38 mouse cellular contexts compared by ENCODE assay signal in the genomic region with DNA sequence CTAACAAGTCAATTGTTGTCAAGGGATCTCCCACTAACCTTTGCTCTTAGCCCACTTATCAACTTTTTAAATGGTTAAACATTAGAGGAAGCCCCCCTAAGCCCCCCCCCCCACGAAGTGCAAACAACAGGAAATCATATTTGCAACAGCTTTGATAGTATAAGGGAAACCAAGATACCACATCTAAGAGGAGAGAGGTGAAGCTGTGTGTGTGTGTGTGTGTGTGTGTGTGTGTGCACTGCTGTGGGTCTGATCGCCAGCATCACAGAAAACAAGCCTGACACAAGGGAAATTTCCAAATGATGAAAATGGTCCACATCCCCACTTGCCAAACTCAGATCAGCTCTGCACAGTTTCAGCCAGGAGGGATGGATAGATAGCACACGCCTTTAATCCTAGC. TPM values are rescaled to one million over a fixed set of nuclear protein-coding genes. Genes with fewer than 3 reads are reported as not detected.
DNase-seq lines count a peak whose midpoint lies in the region; ATAC-seq and TF ChIP-seq lines count a peak whose summit lies in the region.
"Had no signal": no experiment of that assay in that cellular context is flagged by ENCODE, and none has a peak within 500 bp of the region (broad histone marks: within the 10 kb centered on the region; RNA-seq: fewer than 3 reads in every experiment).

No protein-coding gene starts in this region.

- ATAC-seq in activated CD4-positive, CD25-positive, alpha-beta regulatory T cell, adult 4 months = peak; percentile 70
- ATAC-seq: Patski had no signal

- H3K27me3 ChIP-seq in thymus, adult 2 months (ENCODE audit: control insufficient read depth, insufficient read depth, low read length) = no peaks in the 10 kb centered on the region
- H3K27me3 ChIP-seq: embryonic facial prominence, embryonic 15.5 days; forebrain, embryonic 12.5 days; hindbrain, embryonic 15.5 days; neural tube, embryonic 15.5 days; Patski had no signal

- no peak overlapping the region for H3K4me3 ChIP-seq in thymus, adult 2 months (ENCODE audit: control insufficient read depth, insufficient read depth, low read length)
- H3K4me3 ChIP-seq: embryonic facial prominence, embryonic 10.5 days; embryonic facial prominence, embryonic 15.5 days; forebrain, embryonic 12.5 days; hindbrain, embryonic 10.5 days; hindbrain, embryonic 15.5 days; neural tube, embryonic 15.5 days had no signal

- no peak overlapping the region for H3K27ac ChIP-seq in thymus, adult 2 months (ENCODE audit: control insufficient read depth, insufficient read depth, low read length)
- H3K27ac ChIP-seq: embryonic facial prominence, embryonic 10.5 days; embryonic facial prominence, embryonic 15.5 days; forebrain, embryonic 12.5 days; hindbrain, embryonic 10.5 days; hindbrain, embryonic 15.5 days; liver, embryonic 14.5 days; neural tube, embryonic 15.5 days had no signal

- 27% methylated on average over 3 of the region's 3 CpGs for WGBS in thymus, adult 2 months

- no peak for TF ChIP-seq POLR2A in thymus, adult 2 months (IDR thresholded peaks at IDR 0.05; ENCODE audit: control insufficient read depth, extremely low read depth, insufficient read depth, low read length, poor library complexity)

- DNase-seq in thymus, adult 2 months = peak; percentile 20
- no peak for DNase-seq in thymus, adult 18-20 months
- DNase-seq in thymus, postnatal 14 days = peak; percentile 45
- DNase-seq in layer of hippocampus, adult 9-10 months (ENCODE audit: low spot score) = no peak
- DNase-seq in testis, postnatal 10 days (ENCODE audit: low spot score) = no peak
- no peak for DNase-seq in layer of hippocampus, adult 18-20 months (ENCODE audit: low spot score in 2 of 2)
- DNase-seq: cerebellum, adult 2 months; cerebellum, postnatal 25 days; gastrocnemius, postnatal 10 days; heart, postnatal 14 days; kidney, adult 2 months; kidney, postnatal 10 days; liver; lung, adult 2 months; lung, postnatal 14 days; midbrain, embryonic 14.5 days; retina, postnatal 1 day; right cerebral cortex, postnatal 14 days had no signal

- H3K4me1 ChIP-seq in thymus, adult 2 months (replicated peaks; ENCODE audit: control insufficient read depth, insufficient read depth, low read length) = peaks cover 11% of the 10 kb centered on the region
- H3K4me1 ChIP-seq: embryonic facial prominence, embryonic 10.5 days; embryonic facial prominence, embryonic 15.5 days; forebrain, embryonic 12.5 days; hindbrain, embryonic 10.5 days; hindbrain, embryonic 15.5 days; neural tube, embryonic 15.5 days had no signal

- H3K36me3 ChIP-seq in thymus, adult 2 months (ENCODE audit: control insufficient read depth, insufficient read depth, low read length) = no peaks in the 10 kb centered on the region

- TF ChIP-seq CTCF in thymus, adult 2 months (IDR thresholded peaks at IDR 0.05; ENCODE audit: borderline replicate concordance, control insufficient read depth, extremely low read depth, insufficient read depth, low read length, poor library complexity) = no peak

RNA-seq across cellular contexts. Expression of gene Samhd1, which starts 16.0 kb away (rescaled TPM):
- 49.9 and 57.1 TPM in 2 replicates for polyA plus RNA-seq in thymus, adult 2 months (2012; rRNA removed)
- polyA plus RNA-seq in activated CD4-positive, CD25-positive, alpha-beta regulatory T cell, adult 4 months (2017; shearing (Covaris generic)) = 100 to 1,000 TPM; 574 to 641 TPM
- total RNA-seq in layer of hippocampus, adult 18-20 months (2021) = 10 to 100 TPM; 11.9 to 12.1 TPM

RNA-seq across cellular contexts. Expression of gene Tldc2, which starts 32.2 kb away (rescaled TPM):
- polyA plus RNA-seq in thymus, adult 2 months (2012; rRNA removed) = not detected in 2 replicates
- polyA plus RNA-seq in activated CD4-positive, CD25-positive, alpha-beta regulatory T cell, adult 4 months (2017; shearing (Covaris generic)) = not detected
- not detected for total RNA-seq in layer of hippocampus, adult 18-20 months (2021)
- total RNA-seq: adrenal gland, adult 18-20 months; adrenal gland, postnatal 4 days; gastrocnemius, postnatal 10 days; heart, postnatal 14 days; layer of hippocampus, postnatal 10 days; left cerebral cortex, adult 18-20 months; left cerebral cortex, postnatal 14 days; MEL; monocyte, adult 5-6 weeks had no signal
- polyA plus RNA-seq: embryonic facial prominence, embryonic 10.5 days; embryonic facial prominence, embryonic 15.5 days; forebrain, embryonic 12.5 days; gonadal fat pad, adult 2 months; heart, embryonic 14.5 days; hindbrain, embryonic 10.5 days; hindbrain, embryonic 15.5 days; limb, embryonic 11.5 days; liver, embryonic 14.5 days; lung, adult 2 months; midbrain, embryonic 14.5 days; neural tube, embryonic 15.5 days; stomach, embryonic 14.5 days had no signal

RNA-seq across cellular contexts. Expression of gene Soga1, which starts 40.0 kb away (rescaled TPM):
- 5.2 and 5.3 TPM in 2 replicates for polyA plus RNA-seq in thymus, adult 2 months (2012; rRNA removed)
- under 1 TPM in 1 of 2 experiments, not detected in 1; 0.05 TPM for polyA plus RNA-seq in activated CD4-positive, CD25-positive, alpha-beta regulatory T cell, adult 4 months (2017; shearing (Covaris generic))
- 10 to 100 TPM; 32.4 to 34.1 TPM for total RNA-seq in layer of hippocampus, adult 18-20 months (2021)

Comparison
In these comparisons a context has a peak if more than half of its experiments do, and no peak if none do; other contexts are left out.
1. DNase-seq: peak in thymus, adult 2 months (single experiment) and thymus, postnatal 14 days (single experiment); none in thymus, adult 18-20 months (0 of 2), layer of hippocampus, adult 9-10 months (single experiment), testis, postnatal 10 days (single experiment) and layer of hippocampus, adult 18-20 months (0 of 2).